Mouse (Mus musculus) inflammation-experienced regulatory T-cells, adult 16 weeks (primary cell): ENCODE results near the gene Usp21. TPM values are rescaled to one million over a fixed set of nuclear protein-coding genes. Genes with fewer than 3 reads are reported as not detected.

Experiments
- polyA plus RNA-seq: library from polyadenylated mRNA; unstranded; fragments of 100-300 nt; shearing (Covaris generic); gene quantifications from one replicate; pipeline ENCODE4 v1.2.1, GENCODE M21; 2017

Gene Usp21
- polyA plus RNA-seq = 69.0 TPM

DNA sequence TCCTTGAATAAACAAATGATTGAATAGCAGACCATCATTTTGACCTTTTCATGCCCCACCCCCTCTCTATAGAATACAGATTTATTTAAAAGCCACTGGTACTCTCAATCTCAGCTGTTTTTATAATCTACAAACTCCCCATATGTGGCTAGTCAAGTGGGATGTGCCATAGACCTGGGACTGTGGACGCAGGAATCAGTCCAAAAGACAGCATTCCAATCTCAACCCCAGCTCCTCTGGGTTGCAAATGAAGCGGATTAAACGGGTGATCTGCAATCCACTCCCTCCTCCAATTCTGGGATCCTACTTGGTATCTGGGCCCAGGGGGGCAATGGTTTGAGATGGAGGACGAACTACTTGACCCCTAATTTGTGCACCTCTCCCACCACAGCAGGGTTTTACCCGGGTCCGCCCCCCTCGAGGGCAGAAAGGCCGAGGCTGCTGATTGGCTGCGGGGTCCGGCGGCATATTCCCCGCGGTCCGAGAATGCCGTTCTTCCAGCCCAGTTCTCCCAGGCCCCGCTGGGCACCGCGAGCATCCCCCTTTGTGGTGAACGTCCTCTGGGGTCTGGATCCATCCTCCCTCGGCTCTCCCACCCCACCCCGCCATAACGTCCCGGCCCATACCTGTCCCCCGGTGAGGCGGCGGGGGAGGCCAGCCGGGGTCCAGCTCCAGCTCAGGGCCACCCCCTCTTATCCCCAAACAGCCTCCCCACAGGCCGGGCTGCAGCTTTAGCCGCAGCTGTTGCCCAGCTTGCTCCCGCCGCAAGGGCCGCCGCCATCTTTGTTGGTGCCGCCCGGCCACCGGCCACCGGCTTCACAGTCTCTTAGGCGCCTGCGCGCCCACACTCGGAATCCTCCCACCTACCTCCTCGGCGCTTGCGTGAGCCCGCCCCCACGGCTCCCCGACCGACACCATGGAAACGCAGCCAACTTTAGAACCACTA lies at the start of gene Usp21:
Usp21 (minus strand) TSS at position 856 of the 946 bp plus-strand sequence.

DNA sequence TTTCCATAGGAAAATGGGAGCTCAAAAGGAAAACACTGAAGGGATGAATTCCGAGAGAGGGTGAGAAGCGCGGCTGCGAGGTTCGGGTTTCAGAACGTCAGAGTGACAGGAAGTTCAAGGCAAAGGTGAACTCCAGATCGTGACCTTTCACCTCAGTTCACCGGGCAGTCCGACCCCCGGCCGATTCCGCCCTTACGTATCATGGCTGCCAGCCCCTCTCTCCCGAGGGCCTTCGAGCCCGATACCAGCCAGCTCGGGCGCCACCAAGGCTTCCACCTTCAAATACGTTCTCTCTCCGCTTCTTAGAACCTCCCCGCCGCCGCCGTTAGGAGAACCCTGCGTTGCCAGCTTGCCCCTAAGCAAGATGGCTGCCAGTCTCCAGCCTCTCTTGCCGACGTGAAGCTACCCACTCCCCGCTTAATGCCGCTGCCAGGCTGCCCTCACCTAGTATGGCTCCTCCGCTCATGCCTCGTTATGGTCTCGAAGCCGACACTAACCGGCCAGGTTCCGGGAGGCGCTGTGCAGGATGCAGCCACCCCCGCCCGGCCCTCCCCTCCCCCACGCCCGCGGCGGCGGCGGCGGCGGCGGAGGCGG lies 41.1 kb upstream of the Usp21 start, which contains the start of gene Dedd:
Dedd (plus strand) TSS at position 307 of the 594 bp plus-strand sequence.

DNA sequence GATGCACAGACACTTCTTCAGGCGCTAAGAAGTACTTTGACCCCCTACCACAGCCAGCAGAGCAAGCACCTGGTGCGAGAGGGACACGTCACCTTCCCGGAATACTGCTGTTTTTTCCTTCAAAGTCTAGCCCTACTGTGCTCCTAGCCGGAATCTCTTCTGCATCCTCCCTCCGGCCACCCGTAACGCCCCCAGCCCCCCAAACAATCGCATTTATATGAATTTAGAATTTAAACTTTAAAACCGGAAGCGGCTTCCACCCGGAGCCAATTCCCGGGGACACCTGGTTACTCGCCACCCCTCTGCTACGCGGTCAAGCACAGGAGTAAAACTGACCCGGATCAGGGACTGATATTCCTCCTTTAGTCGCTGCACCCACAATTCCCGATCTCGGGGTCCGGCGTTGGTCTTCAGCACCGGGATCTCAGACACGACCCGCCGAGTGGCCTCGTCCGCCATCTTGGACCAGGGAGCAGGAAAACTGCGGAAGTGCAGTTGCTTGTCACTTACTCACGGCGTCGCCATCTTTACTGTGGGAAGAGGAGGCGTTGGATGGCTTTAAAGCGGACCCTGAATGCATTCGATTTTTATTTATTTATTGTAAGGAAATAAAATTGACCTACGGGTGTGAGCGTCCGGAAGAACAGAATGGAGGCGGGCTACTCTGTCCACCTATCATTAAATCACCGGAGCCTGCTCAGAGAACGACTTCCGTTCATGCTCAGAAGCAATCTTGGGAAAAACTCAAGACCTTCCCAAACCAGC lies 6.7 kb upstream of the Usp21 start, which contains the start of gene Ufc1:
Ufc1 (minus strand) TSS at position 727 of the 765 bp plus-strand sequence.

DNA sequence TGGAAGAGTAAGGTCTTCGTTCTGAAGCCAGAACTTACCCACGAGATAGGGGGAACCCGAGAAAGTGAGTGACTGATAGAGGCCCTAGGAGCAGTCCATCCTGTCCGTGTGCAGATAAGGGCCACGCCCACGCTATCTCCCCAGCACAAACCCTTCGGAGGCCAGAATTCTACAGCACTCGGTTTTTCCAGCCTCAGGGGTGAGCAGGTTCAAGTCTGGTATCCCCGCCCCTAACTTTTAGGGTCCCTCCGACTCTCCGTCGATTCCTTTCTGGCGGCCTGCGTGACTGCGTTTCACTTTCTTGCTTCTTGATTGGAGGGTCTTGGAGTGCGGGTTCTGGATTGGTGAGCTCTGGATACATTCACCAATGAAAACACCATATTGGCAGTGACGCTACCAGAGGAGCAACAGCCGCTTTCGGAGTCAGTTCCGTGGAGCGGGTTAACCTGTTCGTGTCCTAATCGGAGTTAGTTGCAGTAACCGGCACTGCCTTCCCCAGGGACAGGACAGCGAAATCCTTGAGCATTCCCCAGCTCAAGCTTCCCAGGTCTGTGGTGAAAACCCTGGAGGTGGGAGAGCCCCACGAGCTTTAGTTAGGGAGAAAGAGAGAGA lies 6.8 kb downstream of the Usp21 start, which contains the start of gene Ppox:
Ppox (minus strand) TSS at position 271 of the 612 bp plus-strand sequence.

DNA sequence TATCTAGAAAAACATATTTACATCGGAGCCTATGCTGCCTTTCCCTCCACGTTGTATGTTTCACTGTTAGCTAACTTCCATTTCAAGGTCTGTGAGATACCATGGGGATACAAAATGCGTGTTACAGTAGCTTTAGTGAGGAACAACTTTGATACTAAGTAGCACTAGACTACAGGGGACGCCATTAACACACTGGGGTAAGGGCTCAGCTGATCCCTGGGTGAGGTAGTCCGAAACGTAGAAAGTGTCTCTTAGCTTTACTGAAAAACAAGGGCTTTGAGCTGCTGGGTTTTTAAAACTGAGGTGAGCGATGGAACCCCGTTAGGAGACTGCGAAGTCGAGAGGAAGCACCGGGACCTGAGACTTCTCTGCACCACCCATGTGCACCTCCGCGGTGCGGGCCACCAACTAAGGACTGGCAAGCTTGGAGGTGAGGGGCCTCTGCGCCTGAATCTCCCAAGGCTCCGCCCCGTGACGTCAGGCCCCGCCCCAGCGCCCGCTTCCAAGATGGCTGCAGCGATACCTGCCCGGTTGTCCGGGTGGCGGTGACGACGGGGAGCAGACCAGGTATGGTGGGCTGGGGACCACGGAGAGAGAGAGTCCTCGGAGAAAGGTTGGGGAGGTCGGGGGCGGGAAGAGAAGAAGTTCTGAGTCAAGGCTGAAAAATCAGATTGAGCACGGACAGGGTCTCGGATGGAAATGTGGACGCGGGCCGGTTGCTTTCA lies 17.8 kb downstream of the Usp21 start, which contains the start of gene B4galt3:
B4galt3 (plus strand) TSS at position 481 of the 725 bp plus-strand sequence.

DNA sequence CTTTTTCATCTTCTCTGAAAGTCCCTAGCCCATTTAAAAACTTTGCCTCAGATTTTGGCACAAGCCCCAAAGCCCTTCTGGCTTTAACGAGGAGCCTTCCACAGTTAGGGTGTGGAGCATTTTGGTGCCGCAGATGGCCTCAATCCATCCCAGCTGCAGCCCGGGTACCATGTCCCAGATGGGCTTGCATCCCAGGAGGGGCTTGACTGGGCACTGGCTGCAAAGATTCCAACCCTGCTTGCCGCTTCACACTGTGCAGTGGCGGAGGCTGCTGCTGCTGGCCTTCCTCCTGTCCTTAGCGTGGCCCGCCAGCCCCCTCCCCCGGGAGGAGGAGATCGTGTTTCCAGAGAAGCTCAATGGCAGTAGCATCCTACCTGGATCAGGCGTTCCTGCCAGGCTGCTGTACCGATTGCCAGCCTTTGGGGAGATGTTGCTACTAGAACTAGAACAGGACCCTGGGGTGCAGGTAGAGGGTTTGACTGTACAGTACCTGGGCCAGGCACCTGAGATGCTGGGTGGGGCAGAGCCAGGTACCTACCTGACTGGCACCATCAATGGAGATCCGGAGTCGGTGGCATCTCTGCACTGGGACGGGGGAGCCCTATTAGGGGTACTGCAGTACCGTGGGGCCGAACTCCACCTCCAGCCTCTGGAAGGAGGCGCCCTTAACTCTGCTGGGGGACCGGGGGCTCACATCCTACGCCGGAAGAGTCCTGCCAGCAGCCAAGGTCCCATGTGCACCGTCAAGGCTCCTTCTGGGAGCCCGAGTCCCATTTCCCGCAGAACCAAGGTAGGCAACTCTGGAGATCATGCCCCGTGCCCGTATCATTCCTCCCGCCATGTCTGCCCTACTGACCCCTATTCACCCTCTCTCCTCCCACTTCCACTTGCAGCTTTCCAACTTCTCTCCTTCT lies 36.9 kb downstream of the Usp21 start, which contains the start of gene Ndufs2:
Ndufs2 (minus strand) TSS at position 709 of the 914 bp plus-strand sequence.

DNA sequence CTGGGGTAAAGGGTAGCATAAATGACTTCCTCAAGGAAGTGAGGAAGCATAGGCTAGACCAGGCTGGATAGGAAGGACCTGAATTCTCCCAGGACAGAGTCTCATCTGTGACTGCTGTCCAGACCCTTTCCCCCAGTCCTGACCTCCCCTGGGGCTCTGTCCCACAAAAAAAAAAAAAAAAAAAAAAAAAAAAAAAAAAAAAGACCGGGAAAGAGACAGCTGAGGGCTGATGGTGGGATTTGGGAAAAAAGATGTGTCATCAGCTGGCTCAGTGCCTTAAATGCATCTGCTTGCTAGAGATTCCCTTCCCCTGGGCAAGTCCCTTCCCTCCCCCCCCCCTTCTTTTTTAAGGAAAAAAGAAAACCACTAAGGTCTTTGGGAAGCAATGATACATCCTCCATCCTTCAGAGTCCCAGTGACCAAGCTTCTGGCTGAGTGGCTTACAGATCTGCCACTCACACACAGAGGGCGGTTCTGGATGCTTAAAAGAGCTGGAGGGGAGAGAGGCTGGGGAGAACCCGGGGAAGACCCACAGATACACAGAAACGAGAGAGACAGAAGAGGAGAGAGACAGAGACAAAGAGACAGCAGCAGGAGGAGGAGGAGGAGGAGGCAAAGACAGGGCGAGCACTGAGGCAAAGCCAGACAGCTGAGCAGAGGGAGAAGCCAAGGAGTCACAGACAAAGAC lies 37.7 kb downstream of the Usp21 start, which contains the start of gene Adamts4:
Adamts4 (plus strand) TSS at position 509 of the 688 bp plus-strand sequence.

DNA sequence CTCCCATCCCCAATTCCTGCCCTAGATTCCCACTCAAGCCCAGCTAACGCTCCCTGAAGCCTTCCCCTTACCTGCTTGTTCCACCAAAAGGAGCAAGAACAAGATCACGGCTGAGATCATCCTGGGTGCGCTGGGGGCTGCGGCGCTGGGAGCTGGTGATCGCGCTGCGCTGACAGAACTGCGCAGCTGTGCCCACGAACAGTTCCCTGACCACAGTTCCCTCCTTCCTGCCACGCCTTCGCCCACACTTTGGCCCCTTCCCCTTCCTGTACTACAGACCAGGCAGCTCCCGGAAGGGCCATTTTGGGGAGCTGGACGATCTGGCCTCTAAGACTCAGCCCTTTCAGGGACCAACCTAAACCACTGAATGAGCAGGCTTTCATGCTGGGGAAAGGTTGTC lies 53.7 kb downstream of the Usp21 start, which contains the start of gene Fcer1g:
Fcer1g (minus strand) TSS at position 240 of the 400 bp plus-strand sequence.

Other genes with a start within 250 kb of the Usp21 start
- gene Fcgr3, start 223.1 kb downstream of the Usp21 start, polyA plus RNA-seq = 2.1 TPM
- 2.4 TPM for gene Cfap126, start 174.1 kb downstream of the Usp21 start, polyA plus RNA-seq
- 161 TPM for gene Sdhc, start 137.4 kb downstream of the Usp21 start, polyA plus RNA-seq
- not detected for gene Mpz, start 137.3 kb downstream of the Usp21 start, polyA plus RNA-seq
- not detected for gene Pcp4l1, start 91.7 kb downstream of the Usp21 start, polyA plus RNA-seq
- 0.15 TPM for gene Nr1i3, start 74.0 kb downstream of the Usp21 start, polyA plus RNA-seq
- 40.9 TPM for gene Tomm40l, start 65.5 kb downstream of the Usp21 start, polyA plus RNA-seq
- gene Apoa2, start 62.9 kb downstream of the Usp21 start, polyA plus RNA-seq = 0.79 TPM
- 15.8 TPM for gene Fcer1g, start 53.6 kb downstream of the Usp21 start, polyA plus RNA-seq
- gene Adamts4, start 37.6 kb downstream of the Usp21 start, polyA plus RNA-seq = not detected
- gene Ndufs2, start 36.6 kb downstream of the Usp21 start, polyA plus RNA-seq = 200 TPM
- 50.4 TPM for gene B4galt3, start 17.7 kb downstream of the Usp21 start, polyA plus RNA-seq
- gene Ppox, start 6.8 kb downstream of the Usp21 start, polyA plus RNA-seq = 92.4 TPM
- 61.0 TPM for gene Ufc1, start 7.0 kb upstream of the Usp21 start, polyA plus RNA-seq
- gene Dedd, start 41.2 kb upstream of the Usp21 start, polyA plus RNA-seq = 44.3 TPM
- 57.0 TPM for gene Nit1, start 57.7 kb upstream of the Usp21 start, polyA plus RNA-seq
- gene Pfdn2, start 57.7 kb upstream of the Usp21 start, polyA plus RNA-seq = 115 TPM
- gene Klhdc9, start 72.8 kb upstream of the Usp21 start, polyA plus RNA-seq = not detected
- not detected for gene Nectin4, start 82.1 kb upstream of the Usp21 start, polyA plus RNA-seq
- 270 TPM for gene Arhgap30, start 101.0 kb upstream of the Usp21 start, polyA plus RNA-seq
- 108 TPM for gene Usf1, start 123.3 kb upstream of the Usp21 start, polyA plus RNA-seq
- gene Tstd1, start 130.9 kb upstream of the Usp21 start, polyA plus RNA-seq = 3.8 TPM
- 0.52 TPM for gene F11r, start 149.5 kb upstream of the Usp21 start, polyA plus RNA-seq
- 11.9 TPM for gene Alyref2, start 215.5 kb upstream of the Usp21 start, polyA plus RNA-seq
- gene Itln1, start 247.3 kb upstream of the Usp21 start, polyA plus RNA-seq = not detected